Mouse (Mus musculus) intestine, postnatal 0 days (tissue): ENCODE results near the gene Gm28308. TPM values are rescaled to one million over a fixed set of nuclear protein-coding genes. Genes with fewer than 3 reads are reported as not detected.

Experiments used
- ATAC-seq: fragments of 200-750 bp; cut with Nextera tagmentation; 2 replicates; pipeline ENCODE4 v1.8.0; 2017; ENCODE audit warnings: mild to moderate bottlenecking, moderate TSS enrichment, moderate library complexity
- H3K27ac ChIP-seq: fragments of 300-500 bp; sonication (generic); 2 replicates; pipeline ENCODE4 v1.5.1; 2014; ENCODE audit warnings: mild to moderate bottlenecking, low read depth, low read length, moderate library complexity
- H3K27me3 ChIP-seq: fragments of 300-500 bp; sonication (generic); replicated peaks from 2 replicates; pipeline ENCODE4 v1.6.1; 2014; ENCODE audit warnings: low read length, mixed read lengths; ENCODE audit not compliant: control insufficient read depth, insufficient read depth
- H3K36me3 ChIP-seq: fragments of 300-500 bp; sonication (generic); 2 replicates; pipeline ENCODE4 v1.6.1; 2014; ENCODE audit warnings: mild to moderate bottlenecking, moderate library complexity; ENCODE audit not compliant: control insufficient read depth, insufficient read depth
- H3K4me1 ChIP-seq: fragments of 300-500 bp; sonication (generic); replicated peaks from 2 replicates; pipeline ENCODE4 v1.6.1; 2014; ENCODE audit warnings: antibody characterized with exemption, low read length, mixed read lengths; ENCODE audit not compliant: control insufficient read depth, insufficient read depth
- H3K4me2 ChIP-seq: fragments of 300-500 bp; sonication (generic); replicated peaks from 2 replicates; pipeline ENCODE4 v1.6.1; 2014; ENCODE audit warnings: low read depth, mild to moderate bottlenecking, moderate library complexity
- H3K4me3 ChIP-seq: fragments of 300-500 bp; sonication (generic); 2 replicates; pipeline ENCODE4 v1.5.1; 2014; ENCODE audit warnings: low read depth, low read length
- H3K9ac ChIP-seq: fragments of 300-500 bp; sonication (generic); 2 replicates; pipeline ENCODE4 v1.6.1; 2014; ENCODE audit warnings: mild to moderate bottlenecking, low read depth, low read length
- H3K9me3 ChIP-seq: fragments of 300-500 bp; sonication (generic); 2 replicates; pipeline ENCODE4 v1.6.1; 2016; ENCODE audit warnings: mixed run types; ENCODE audit not compliant: control insufficient read depth
- CTCF ChIP-seq: sonication (generic); IDR thresholded peaks from 2 replicates; pipeline ENCODE4 v1.5.1; 2016; ENCODE audit warnings: low read depth, mild to moderate bottlenecking, control low read depth, antibody characterized with exemption, moderate library complexity
- WGBS: fragments of 180-500 bp; shearing (Covaris S2); extraction: QIAGEN DNeasy Blood & Tissue Kit; methylation state at CpG from one replicate; pipeline ENCODE4 v1.1.7; 2014; 5-methylcytosine and 5-hydroxymethylcytosine counted together
- polyA plus RNA-seq: library from polyadenylated mRNA; unstranded; fragments of >200 nt; fragmentation: Nextera tagmentation; extraction: Ambion mirVana; gene quantifications from 2 replicates; pipeline ENCODE4 v1.2.1, GENCODE M21; 2015

Gm28308 gene
- polyA plus RNA-seq, 1 experiment from 2014 or later, result not detected

- Histone ChIP-seq H3K4me2 (no peak overlapping the region), H3K4me1 (no peaks in the 10 kb centered on the region), H3K4me3 (peak overlapping the region; percentile 45), H3K9ac (peak overlapping the region; percentile 31; the same call in 1 of the 2 replicates), H3K27me3 (peaks cover 85% of the 10 kb centered on the region), H3K27ac (no peak overlapping the region), H3K36me3 (no peaks in the 10 kb centered on the region), H3K9me3 (no peaks in the 10 kb centered on the region)
- ATAC-seq, result no peak
- no peak for TF ChIP-seq CTCF
- WGBS, result 2% methylated on average over 24 of the region's 25 CpGs
Observed at GRCm38 (mm10) chr6:52259081-52259790, 46.1 kb upstream of the Gm28308 start.

- H3K4me2 ChIP-seq, result no peak overlapping the region
- no peaks in the 10 kb centered on the region for H3K36me3 ChIP-seq
- 4% methylated on average over 6 of the region's 6 CpGs for WGBS
- ATAC-seq, result no peak
- H3K4me1 ChIP-seq, result no peaks in the 10 kb centered on the region
- H3K4me3 ChIP-seq, result no peak overlapping the region
- peak; percentile 87 for TF ChIP-seq CTCF
- H3K27me3 ChIP-seq, result peaks cover 86% of the 10 kb centered on the region
- no peaks in the 10 kb centered on the region for H3K9me3 ChIP-seq
- no peak overlapping the region for H3K27ac ChIP-seq
- no peak overlapping the region for H3K9ac ChIP-seq
Observed at GRCm38 (mm10) chr6:52256956-52257355, 43.8 kb upstream of the Gm28308 start.

GRCm38 (mm10) chr6:52253511-52254500, 40.7 kb upstream of the Gm28308 start:
- peak overlapping the region; percentile 28 for H3K4me2 ChIP-seq

GRCm38 (mm10) chr6:52252775-52253376, 39.7 kb upstream of the Gm28308 start:
- peak overlapping the region; percentile 28; the same call in 1 of the 2 replicates for H3K4me2 ChIP-seq

More at GRCm38 (mm10) chr6:52253511-52254500, 40.7 kb upstream of the Gm28308 start:
- 0 out of 2 replicates have a peak, but pooled peaks have one; percentile 16 for ATAC-seq
- H3K9me3 ChIP-seq, result no peaks in the 10 kb centered on the region
- no peaks in the 10 kb centered on the region for H3K4me1 ChIP-seq
- H3K9ac ChIP-seq, result no peak overlapping the region
- H3K27ac ChIP-seq, result no peak overlapping the region
- H3K27me3 ChIP-seq, result peaks cover 93% of the 10 kb centered on the region
- no peak for TF ChIP-seq CTCF
- peak overlapping the region; percentile 3; the same call in 1 of the 2 replicates for H3K4me3 ChIP-seq
- WGBS, result 2% methylated on average over 59 of the region's 59 CpGs
- no peaks in the 10 kb centered on the region for H3K36me3 ChIP-seq

GRCm38 (mm10) chr6:52252016-52252774, 39.1 kb upstream of the Gm28308 start:
- WGBS, result 3% methylated on average over 24 of the region's 24 CpGs

More at GRCm38 (mm10) chr6:52252775-52253376, 39.7 kb upstream of the Gm28308 start:
- Histone ChIP-seq H3K27me3 (peaks cover 93% of the 10 kb centered on the region), H3K36me3 (no peaks in the 10 kb centered on the region), H3K9me3 (no peaks in the 10 kb centered on the region), H3K4me3 (peak overlapping the region; percentile 1; the same call in 1 of the 2 replicates), H3K4me1 (no peaks in the 10 kb centered on the region), H3K27ac (no peak overlapping the region), H3K9ac (no peak overlapping the region)
- ATAC-seq, result no peak
- no peak for TF ChIP-seq CTCF
- 3% methylated on average over 35 of the region's 35 CpGs for WGBS

More at GRCm38 (mm10) chr6:52252016-52252774, 39.1 kb upstream of the Gm28308 start:
- no peak for TF ChIP-seq CTCF
- H3K4me2 ChIP-seq, result 0 out of 2 replicates have a peak overlapping the region, but pooled peaks have one; percentile 28
- H3K27ac ChIP-seq, result no peak overlapping the region
- no peaks in the 10 kb centered on the region for H3K36me3 ChIP-seq
- no peaks in the 10 kb centered on the region for H3K4me1 ChIP-seq
- H3K9me3 ChIP-seq, result no peaks in the 10 kb centered on the region
- peak overlapping the region; percentile 1; the same call in 1 of the 2 replicates for H3K4me3 ChIP-seq
- ATAC-seq, result no peak
- H3K9ac ChIP-seq, result no peak overlapping the region
- peaks cover 94% of the 10 kb centered on the region for H3K27me3 ChIP-seq
